Mouse (Mus musculus): ENCODE results near the gene Tjp1. TPM values are rescaled to one million over a fixed set of nuclear protein-coding genes. Genes with fewer than 3 reads are reported as not detected.

Tjp1 gene
- polyA plus RNA-seq, 1 experiment = 20.2 TPM

- Histone ChIP-seq H3K27me3 (replicated peaks; ENCODE audit: control insufficient read depth, insufficient read depth, low read length) (no peaks in the 10 kb centered on the region), H3K4me1 (ENCODE audit: control insufficient read depth, insufficient read depth, low read length) (peaks cover 2% of the 10 kb centered on the region; the same call in 1 of the 2 replicates), H3K36me3 (ENCODE audit: control insufficient read depth, insufficient read depth, low read length) (peaks cover 1% of the 10 kb centered on the region; the same call in 1 of the 2 replicates), H3K27ac (ENCODE audit: insufficient read depth, low read depth, low read length) (no peak overlapping the region), H3K4me3 (ENCODE audit: insufficient read depth, low read depth, low read length) (no peak overlapping the region)
- DNase-seq = no peak
- TF ChIP-seq CTCF (conservative IDR thresholded peaks at IDR 0.05; ENCODE audit: insufficient read depth, insufficient read length, low read depth, low read length) (no peak), POLR2A (IDR thresholded peaks at IDR 0.05; ENCODE audit: low read depth, low read length) (no peak)
- 62% methylated on average over 3 of the region's 3 CpGs for WGBS
Measured at GRCm38 (mm10) chr7:65345314-65345713, 182.3 kb downstream of the Tjp1 start.

- TF ChIP-seq POLR2A (IDR thresholded peaks at IDR 0.05; ENCODE audit: low read depth, low read length) = no peak
- TF ChIP-seq CTCF (conservative IDR thresholded peaks at IDR 0.05; ENCODE audit: insufficient read depth, insufficient read length, low read depth, low read length) = no peak
- no peak overlapping the region for H3K27ac ChIP-seq (ENCODE audit: insufficient read depth, low read depth, low read length)
- H3K4me1 ChIP-seq (ENCODE audit: control insufficient read depth, insufficient read depth, low read length) = 0 out of 2 replicates have a peak, but pooled peaks cover 3% of the 10 kb centered on the region
- 66% methylated on average over 7 of the region's 7 CpGs for WGBS
- no peaks in the 10 kb centered on the region for H3K27me3 ChIP-seq (replicated peaks; ENCODE audit: control insufficient read depth, insufficient read depth, low read length)
- no peak overlapping the region for H3K4me3 ChIP-seq (ENCODE audit: insufficient read depth, low read depth, low read length)
- H3K36me3 ChIP-seq (ENCODE audit: control insufficient read depth, insufficient read depth, low read length) = peaks cover 7% of the 10 kb centered on the region
- DNase-seq = no peak
Measured at GRCm38 (mm10) chr7:65337581-65338270, 189.9 kb downstream of the Tjp1 start.

DNA sequence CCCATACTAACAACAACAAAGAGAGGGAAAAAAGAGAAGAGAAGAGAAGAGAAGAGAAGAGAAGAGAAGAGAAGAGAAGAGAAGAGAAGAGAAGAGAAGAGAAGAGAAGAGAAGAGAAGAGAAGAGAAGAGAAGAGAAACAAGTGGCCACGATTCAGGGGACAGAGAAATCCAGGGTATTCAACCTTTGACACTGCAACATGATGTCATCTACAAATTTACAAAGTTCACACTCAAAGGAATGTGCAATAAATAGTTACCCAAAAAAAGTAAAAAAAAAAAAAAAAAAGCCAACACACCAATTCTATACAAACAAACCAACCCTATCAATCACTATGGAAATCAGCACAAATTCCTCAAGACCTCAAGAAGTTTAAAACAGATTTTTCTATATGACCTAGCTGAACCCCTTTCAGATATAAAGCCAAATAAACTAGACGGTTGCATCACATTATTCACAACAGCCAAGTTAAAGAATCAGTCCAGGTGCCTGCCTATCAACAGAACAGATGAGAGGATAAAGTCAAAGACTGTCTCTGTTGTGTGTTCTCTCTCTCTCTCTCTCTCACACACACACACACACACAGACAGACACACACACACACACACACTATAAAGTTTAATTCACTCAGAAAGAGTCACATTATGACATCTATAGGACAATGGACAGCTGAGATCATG lies 194.4 kb downstream of the Tjp1 start:
- Histone ChIP-seq H3K27me3 (replicated peaks; ENCODE audit: control insufficient read depth, insufficient read depth, low read length) (no peaks in the 10 kb centered on the region), H3K4me3 (ENCODE audit: insufficient read depth, low read depth, low read length) (no peak overlapping the region), H3K27ac (ENCODE audit: insufficient read depth, low read depth, low read length) (no peak overlapping the region), H3K36me3 (ENCODE audit: control insufficient read depth, insufficient read depth, low read length) (peaks cover 8% of the 10 kb centered on the region), H3K4me1 (ENCODE audit: control insufficient read depth, insufficient read depth, low read length) (0 out of 2 replicates have a peak, but pooled peaks cover 3% of the 10 kb centered on the region)
- no peak for DNase-seq
- TF ChIP-seq POLR2A (IDR thresholded peaks at IDR 0.05; ENCODE audit: low read depth, low read length) (no peak), CTCF (conservative IDR thresholded peaks at IDR 0.05; ENCODE audit: insufficient read depth, insufficient read length, low read depth, low read length) (no peak)
- WGBS = 40% methylated on average over 2 of the region's 2 CpGs

GRCm38 (mm10) chr7:65319047-65319725 lies 208.4 kb downstream of the Tjp1 start:
- no peaks in the 10 kb centered on the region for H3K4me1 ChIP-seq (ENCODE audit: control insufficient read depth, insufficient read depth, low read length)
- no peaks in the 10 kb centered on the region for H3K27me3 ChIP-seq (replicated peaks; ENCODE audit: control insufficient read depth, insufficient read depth, low read length)
- DNase-seq = peak; percentile 71
- H3K4me3 ChIP-seq (ENCODE audit: insufficient read depth, low read depth, low read length) = no peak overlapping the region
- TF ChIP-seq CTCF (conservative IDR thresholded peaks at IDR 0.05; ENCODE audit: insufficient read depth, insufficient read length, low read depth, low read length) (peak; percentile 49), POLR2A (IDR thresholded peaks at IDR 0.05; ENCODE audit: low read depth, low read length) (no peak)
- 71% methylated on average over 5 of the region's 5 CpGs for WGBS
- H3K36me3 ChIP-seq (ENCODE audit: control insufficient read depth, insufficient read depth, low read length) = peaks cover 5% of the 10 kb centered on the region
- no peak overlapping the region for H3K27ac ChIP-seq (ENCODE audit: insufficient read depth, low read depth, low read length)

GRCm38 (mm10) chr7:65317418-65317817 lies 210.2 kb downstream of the Tjp1 start:
- DNase-seq = peak; percentile 64
- no peak overlapping the region for H3K27ac ChIP-seq (ENCODE audit: insufficient read depth, low read depth, low read length)
- peak; percentile 88 for TF ChIP-seq CTCF (conservative IDR thresholded peaks at IDR 0.05; ENCODE audit: insufficient read depth, insufficient read length, low read depth, low read length)
- no peak for TF ChIP-seq POLR2A (IDR thresholded peaks at IDR 0.05; ENCODE audit: low read depth, low read length)
- H3K4me1 ChIP-seq (ENCODE audit: control insufficient read depth, insufficient read depth, low read length) = no peaks in the 10 kb centered on the region
- H3K36me3 ChIP-seq (ENCODE audit: control insufficient read depth, insufficient read depth, low read length) = peaks cover 8% of the 10 kb centered on the region
- H3K4me3 ChIP-seq (ENCODE audit: insufficient read depth, low read depth, low read length) = no peak overlapping the region
- H3K27me3 ChIP-seq (replicated peaks; ENCODE audit: control insufficient read depth, insufficient read depth, low read length) = no peaks in the 10 kb centered on the region
- 33% methylated on average over 5 of the region's 5 CpGs for WGBS

DNA sequence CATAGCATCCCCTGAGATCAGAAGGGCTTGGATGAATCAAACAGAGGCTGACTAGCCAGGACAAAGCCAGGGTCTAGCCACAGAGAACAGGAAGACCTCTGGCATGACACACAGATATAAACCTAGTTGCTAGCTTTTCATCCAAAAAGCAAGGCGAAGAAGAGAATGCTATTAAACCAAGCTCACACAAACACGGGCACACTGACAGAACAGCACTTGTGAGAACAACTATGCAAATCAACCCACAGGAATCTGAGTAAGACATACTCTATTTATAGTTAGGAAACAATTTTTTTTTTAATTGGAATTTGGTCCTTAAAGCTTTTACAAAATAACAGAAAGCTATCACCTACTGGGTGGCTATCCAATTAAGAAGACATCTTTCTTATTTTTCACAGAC lies 212.4 kb downstream of the Tjp1 start:
- H3K4me3 ChIP-seq (ENCODE audit: insufficient read depth, low read depth, low read length) = no peak overlapping the region
- H3K27me3 ChIP-seq (replicated peaks; ENCODE audit: control insufficient read depth, insufficient read depth, low read length) = no peaks in the 10 kb centered on the region
- DNase-seq = no peak
- peaks cover 12% of the 10 kb centered on the region for H3K36me3 ChIP-seq (ENCODE audit: control insufficient read depth, insufficient read depth, low read length)
- H3K27ac ChIP-seq (ENCODE audit: insufficient read depth, low read depth, low read length) = no peak overlapping the region
- TF ChIP-seq CTCF (conservative IDR thresholded peaks at IDR 0.05; ENCODE audit: insufficient read depth, insufficient read length, low read depth, low read length) (no peak), POLR2A (IDR thresholded peaks at IDR 0.05; ENCODE audit: low read depth, low read length) (no peak)
- 86% methylated on average over 2 of the region's 2 CpGs for WGBS
- H3K4me1 ChIP-seq (ENCODE audit: control insufficient read depth, insufficient read depth, low read length) = no peaks in the 10 kb centered on the region
